Mouse (Mus musculus) myocyte (in vitro differentiated cells): ENCODE results near the gene Thap4.

Experiments used
- E2F4 ChIP-seq: IDR thresholded peaks from one replicate; pipeline ENCODE4 v1.6.1; 2011; ENCODE audit warnings: mild to moderate bottlenecking, control low read depth, moderate library complexity; ENCODE audit not compliant: insufficient read depth
- MAX ChIP-seq: IDR thresholded peaks from one replicate; pipeline ENCODE4 v1.6.1; 2011; ENCODE audit warnings: low read depth, mild to moderate bottlenecking, control low read depth
- MYOD1 ChIP-seq, 3 experiments: IDR thresholded peaks; one replicate each; pipeline ENCODE4 v1.6.1; 2011; ENCODE audit warnings: control low read depth in 2 of 3, low read depth in 2 of 3, mild to moderate bottlenecking in 2 of 3, moderate library complexity in 1 of 3; ENCODE audit not compliant: insufficient read length in 2 of 3, control insufficient read depth in 1 of 3
- MYOG ChIP-seq, 3 experiments: IDR thresholded peaks; one replicate each; pipeline ENCODE4 v1.6.1; 2011; ENCODE audit warnings: control low read depth in 2 of 3, low read depth in 2 of 3, mild to moderate bottlenecking in 2 of 3; ENCODE audit not compliant: insufficient read length in 2 of 3, control insufficient read depth in 1 of 3, insufficient read depth in 1 of 3
- POLR2A ChIP-seq: IDR thresholded peaks from one replicate; pipeline ENCODE4 v1.6.1; 2011; ENCODE audit warnings: low read depth, mild to moderate bottlenecking, control low read depth, moderate library complexity; ENCODE audit not compliant: insufficient read length
- POLR2AphosphoS2 ChIP-seq: IDR thresholded peaks from one replicate; pipeline ENCODE4 v1.6.1; 2011; ENCODE audit warnings: low read depth, control low read depth; ENCODE audit not compliant: insufficient read length
- REST ChIP-seq: IDR thresholded peaks from one replicate; pipeline ENCODE4 v1.6.1; 2011; ENCODE audit warnings: mild to moderate bottlenecking, control low read depth, moderate library complexity; ENCODE audit not compliant: insufficient read depth, insufficient read length
- TCF12 ChIP-seq: IDR thresholded peaks from one replicate; pipeline ENCODE4 v1.6.1; 2011; ENCODE audit warnings: mild to moderate bottlenecking, control low read depth; ENCODE audit not compliant: poor library complexity, insufficient read depth, severe bottlenecking

- TF ChIP-seq POLR2A (no peak), REST (no peak), MYOD1 (IDR thresholded peaks at IDR 0.05; ENCODE audit: control insufficient read depth in 1 of 3, insufficient read length in 2 of 3, low read depth in 2 of 3) (no peak), MAX (no peak), TCF12 (no peak), POLR2AphosphoS2 (no peak), MYOG (IDR thresholded peaks at IDR 0.05; ENCODE audit: control insufficient read depth in 1 of 3, insufficient read depth in 1 of 3, insufficient read length in 2 of 3, low read depth in 2 of 3) (no peak), E2F4 (no peak)
Measured at GRCm38 (mm10) chr1:93654798-93655197, 99.9 kb downstream of the Thap4 start.
